Mouse (Mus musculus) embryonic facial prominence, embryonic 14.5 days (tissue): ENCODE measurements around the gene Ptprn2. TPM values are rescaled to one million over a fixed set of nuclear protein-coding genes. Genes with fewer than 3 reads are reported as not detected.

Source experiments
- ATAC-seq: fragments of 200-750 bp; cut with Nextera tagmentation; 2 replicates; pipeline ENCODE4 v1.8.0; 2017; ENCODE audit warnings: low read depth, moderate number of reproducible peaks, moderate TSS enrichment
- DNase-seq: peaks from one replicate; pipeline ENCODE4 v3.0.0-alpha.2; 2015; ENCODE audit warnings: low spot score
- H3K27ac ChIP-seq: fragments of 300-500 bp; sonication (generic); replicated peaks from 2 replicates; pipeline ENCODE4 v1.5.1; 2014; ENCODE audit warnings: low read depth, mild to moderate bottlenecking, low read length, moderate library complexity
- H3K27me3 ChIP-seq: fragments of 300-500 bp; sonication (generic); replicated peaks from 2 replicates; pipeline ENCODE4 v1.6.1; 2014; ENCODE audit warnings: low read length; ENCODE audit not compliant: control insufficient read depth, insufficient read depth
- H3K36me3 ChIP-seq: fragments of 300-500 bp; sonication (generic); 2 replicates; pipeline ENCODE4 v1.6.1; 2014; ENCODE audit warnings: low read length, mixed read lengths; ENCODE audit not compliant: control insufficient read depth, insufficient read depth
- H3K4me1 ChIP-seq: fragments of 300-500 bp; sonication (generic); 2 replicates; pipeline ENCODE4 v1.6.1; 2014; ENCODE audit warnings: antibody characterized with exemption, low read length; ENCODE audit not compliant: control insufficient read depth, insufficient read depth
- H3K4me2 ChIP-seq: fragments of 300-500 bp; sonication (generic); 2 replicates; pipeline ENCODE4 v1.6.1; 2014; ENCODE audit warnings: low read depth, mild to moderate bottlenecking, low read length, moderate library complexity, mixed read lengths
- H3K4me3 ChIP-seq: fragments of 300-500 bp; sonication (generic); 2 replicates; pipeline ENCODE4 v1.5.1; 2014; ENCODE audit warnings: low read depth, mild to moderate bottlenecking, low read length
- H3K9ac ChIP-seq: fragments of 300-500 bp; sonication (generic); 2 replicates; pipeline ENCODE4 v1.6.1; 2014; ENCODE audit warnings: low read depth, mild to moderate bottlenecking, low read length, moderate library complexity, mixed read lengths
- H3K9me3 ChIP-seq: fragments of 300-500 bp; sonication (generic); 2 replicates; pipeline ENCODE4 v1.6.1; 2016; ENCODE audit warnings: low read length; ENCODE audit not compliant: control insufficient read depth
- WGBS: fragments of 180-500 bp; shearing (Covaris S2); extraction: QIAGEN DNeasy Blood & Tissue Kit; methylation state at CpG from one replicate; pipeline ENCODE4 v1.1.7; 2014; 5-methylcytosine and 5-hydroxymethylcytosine counted together
- polyA plus RNA-seq: library from polyadenylated mRNA; unstranded; fragments of >200 nt; fragmentation: Nextera tagmentation; extraction: Ambion mirVana; gene quantifications from 2 replicates; pipeline ENCODE4 v1.2.1, GENCODE M21; 2014

The Ptprn2 gene
- polyA plus RNA-seq, 1 experiment from 2014 or later: 0.65 TPM

- Histone ChIP-seq H3K4me1 (peaks cover 4% of the 10 kb centered on the region; the same call in 1 of the 2 replicates), H3K9me3 (no peaks in the 10 kb centered on the region), H3K4me2 (peak overlapping the region; percentile 90), H3K27me3 (peaks cover 94% of the 10 kb centered on the region), H3K36me3 (no peaks in the 10 kb centered on the region), H3K27ac (no peak overlapping the region), H3K4me3 (peak overlapping the region; percentile 57), H3K9ac (no peak overlapping the region)
- WGBS: 5% methylated on average over 26 of the region's 28 CpGs
- DNase-seq (no peak), ATAC-seq (no peak)
Measured at GRCm38 (mm10) chr12:117152366-117153165, 667.0 kb downstream of the Ptprn2 start.

GRCm38 (mm10) chr12:117153166-117153480 lies 667.6 kb downstream of the Ptprn2 start:
- DNase-seq (no peak), ATAC-seq (no peak; the same call in 1 of the 2 replicates)
- Histone ChIP-seq H3K4me3 (peak overlapping the region; percentile 57), H3K9me3 (no peaks in the 10 kb centered on the region), H3K27ac (no peak overlapping the region), H3K4me2 (peak overlapping the region; percentile 90), H3K4me1 (peaks cover 4% of the 10 kb centered on the region; the same call in 1 of the 2 replicates), H3K36me3 (no peaks in the 10 kb centered on the region), H3K27me3 (peaks cover 95% of the 10 kb centered on the region), H3K9ac (peak overlapping the region; percentile 59; the same call in 1 of the 2 replicates)
- WGBS: under 1% methylated on average over 8 of the region's 8 CpGs

- H3K27me3 ChIP-seq: peaks cover 95% of the 10 kb centered on the region
- H3K27ac ChIP-seq: no peak overlapping the region
- H3K4me1 ChIP-seq: peaks cover 4% of the 10 kb centered on the region; the same call in 1 of the 2 replicates
- peak; percentile 88 for ATAC-seq
- H3K9me3 ChIP-seq: no peaks in the 10 kb centered on the region
- peak; percentile 78 for DNase-seq
- H3K36me3 ChIP-seq: no peaks in the 10 kb centered on the region
- H3K9ac ChIP-seq: peak overlapping the region; percentile 59
- under 1% methylated on average over 25 of the region's 73 CpGs for WGBS
- peak overlapping the region; percentile 90 for H3K4me2 ChIP-seq
- H3K4me3 ChIP-seq: peak overlapping the region; percentile 57
Measured at GRCm38 (mm10) chr12:117153671-117154355, 668.3 kb downstream of the Ptprn2 start.

GRCm38 (mm10) chr12:117154356-117155243 lies 669.1 kb downstream of the Ptprn2 start:
- 1% methylated on average over 26 of the region's 27 CpGs for WGBS
- Histone ChIP-seq H3K9me3 (no peaks in the 10 kb centered on the region), H3K27me3 (peaks cover 96% of the 10 kb centered on the region), H3K4me1 (peaks cover 4% of the 10 kb centered on the region; the same call in 1 of the 2 replicates), H3K4me2 (peak overlapping the region; percentile 90), H3K27ac (no peak overlapping the region), H3K36me3 (no peaks in the 10 kb centered on the region), H3K4me3 (peak overlapping the region; percentile 57), H3K9ac (peak overlapping the region; percentile 59)
- DNase-seq (no peak), ATAC-seq (no peak)

- DNase-seq: no peak
- H3K27me3 ChIP-seq: peaks cover 98% of the 10 kb centered on the region
- H3K9ac ChIP-seq: no peak overlapping the region
- ATAC-seq: no peak
- no peaks in the 10 kb centered on the region for H3K36me3 ChIP-seq
- H3K27ac ChIP-seq: no peak overlapping the region
- H3K4me1 ChIP-seq: peaks cover 14% of the 10 kb centered on the region
- peak overlapping the region; percentile 57 for H3K4me3 ChIP-seq
- H3K9me3 ChIP-seq: no peaks in the 10 kb centered on the region
- peak overlapping the region; percentile 90; the same call in 1 of the 2 replicates for H3K4me2 ChIP-seq
- 4% methylated on average over 33 of the region's 33 CpGs for WGBS
Measured at GRCm38 (mm10) chr12:117155307-117156220, 670.0 kb downstream of the Ptprn2 start.

GRCm38 (mm10) chr12:117156256-117156655 lies 670.7 kb downstream of the Ptprn2 start:
- no peak overlapping the region for H3K27ac ChIP-seq
- H3K9me3 ChIP-seq: no peaks in the 10 kb centered on the region
- no peaks in the 10 kb centered on the region for H3K36me3 ChIP-seq
- peaks cover 98% of the 10 kb centered on the region for H3K27me3 ChIP-seq
- H3K4me1 ChIP-seq: peaks cover 13% of the 10 kb centered on the region
- 28% methylated on average over 5 of the region's 5 CpGs for WGBS
- ATAC-seq (no peak), DNase-seq (no peak)
- H3K9ac ChIP-seq: no peak overlapping the region
- no peak overlapping the region for H3K4me3 ChIP-seq
- H3K4me2 ChIP-seq: no peak overlapping the region

- Histone ChIP-seq H3K9ac (no peak overlapping the region), H3K9me3 (no peaks in the 10 kb centered on the region), H3K36me3 (no peaks in the 10 kb centered on the region), H3K4me1 (peaks cover 12% of the 10 kb centered on the region), H3K4me2 (no peak overlapping the region), H3K27me3 (peaks cover 98% of the 10 kb centered on the region), H3K4me3 (no peak overlapping the region), H3K27ac (no peak overlapping the region)
- ATAC-seq: no peak
- WGBS: 70% methylated on average over 3 of the region's 3 CpGs
- no peak for DNase-seq
Measured at GRCm38 (mm10) chr12:117156786-117157185, 671.3 kb downstream of the Ptprn2 start.
